Mouse (Mus musculus) embryonic fibroblast, embryonic 13.5 days (primary cell): ENCODE results near the gene Thap3.

Experiments
- CTCF ChIP-seq: IDR thresholded peaks from 2 replicates; pipeline ENCODE4 v1.5.1; 2011; ENCODE audit warnings: mild to moderate bottlenecking, control low read depth, low read length, moderate library complexity, borderline replicate concordance; ENCODE audit not compliant: insufficient read depth
- POLR2A ChIP-seq: IDR thresholded peaks from 2 replicates; pipeline ENCODE4 v1.6.1; 2011; ENCODE audit warnings: low read depth, mild to moderate bottlenecking, control low read depth, low read length, moderate library complexity

DNA sequence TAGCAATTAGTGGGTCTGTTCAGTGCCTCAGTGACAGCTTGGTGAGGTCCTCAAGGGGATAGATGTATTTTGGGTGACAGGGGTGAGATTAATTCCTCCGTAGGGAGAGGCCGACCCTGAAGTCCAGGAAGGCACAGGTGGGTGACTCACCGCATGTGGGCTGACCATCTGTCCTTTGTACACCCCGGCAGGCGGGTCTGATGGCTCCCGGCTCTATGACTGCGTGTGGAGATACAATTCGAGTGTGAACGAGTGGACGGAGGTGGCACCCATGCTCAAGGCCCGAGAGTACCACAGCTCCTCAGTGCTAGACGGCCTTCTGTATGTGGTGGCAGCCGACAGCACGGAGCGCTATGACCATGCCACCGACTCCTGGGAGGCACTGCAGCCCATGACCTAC is 23.3 kb upstream of the Thap3 start:
- TF ChIP-seq POLR2A (no peak), CTCF (no peak)
